Mouse (Mus musculus) retina, adult 2 months (tissue): ENCODE measurements around the gene Pbx2.

Experiments used
- DNase-seq: peaks from one replicate; pipeline ENCODE4 v3.0.0-alpha.2; 2012; ENCODE audit warnings: low read depth, low spot score

The Pbx2 gene

GRCm38 (mm10) chr17:34603375-34604060 is 12.5 kb downstream of the Pbx2 start, which contains the start of gene Rnf5:
TSS of gene Rnf5 (minus strand) at chr17:34603690.
- DNase-seq, result peak; percentile 100

GRCm38 (mm10) chr17:34604061-34604508 is 13.0 kb downstream of the Pbx2 start, which contains the start of gene Agpat1:
TSS of gene Agpat1 (plus strand) at chr17:34604262.
- peak; percentile 100 for DNase-seq

- DNase-seq, result no peak
Measured at GRCm38 (mm10) chr17:34604511-34605237, 13.6 kb downstream of the Pbx2 start.

- peak; percentile 85 for DNase-seq
Measured at GRCm38 (mm10) chr17:34605609-34606008, 14.5 kb downstream of the Pbx2 start.

GRCm38 (mm10) chr17:34606186-34607039 is 15.3 kb downstream of the Pbx2 start:
- no peak for DNase-seq

- DNase-seq, result no peak
Measured at GRCm38 (mm10) chr17:34607997-34608396, 16.9 kb downstream of the Pbx2 start.

GRCm38 (mm10) chr17:34611050-34611449 is 20.0 kb downstream of the Pbx2 start:
- DNase-seq, result no peak

- DNase-seq, result no peak
Measured at GRCm38 (mm10) chr17:34613054-34613645, 22.1 kb downstream of the Pbx2 start.

- DNase-seq, result no peak
Measured at GRCm38 (mm10) chr17:34613830-34614229, 22.8 kb downstream of the Pbx2 start.

GRCm38 (mm10) chr17:34615871-34616270 is 24.8 kb downstream of the Pbx2 start, which contains the start of gene Egfl8:
TSS of gene Egfl8 (minus strand) at chr17:34615971.
- no peak for DNase-seq

- no peak for DNase-seq
Measured at GRCm38 (mm10) chr17:34618999-34619398, 27.9 kb downstream of the Pbx2 start.

GRCm38 (mm10) chr17:34621006-34621405 is 29.9 kb downstream of the Pbx2 start:
- no peak for DNase-seq

- DNase-seq, result no peak
Measured at GRCm38 (mm10) chr17:34623161-34623560, 32.1 kb downstream of the Pbx2 start.

GRCm38 (mm10) chr17:34624981-34625380 is 33.9 kb downstream of the Pbx2 start:
- DNase-seq, result no peak

GRCm38 (mm10) chr17:34626062-34626772 is 35.2 kb downstream of the Pbx2 start:
- no peak for DNase-seq

GRCm38 (mm10) chr17:34626773-34627092 is 35.7 kb downstream of the Pbx2 start:
- DNase-seq, result no peak

- DNase-seq, result peak; percentile 78
Measured at GRCm38 (mm10) chr17:34627093-34627942, 36.3 kb downstream of the Pbx2 start.

GRCm38 (mm10) chr17:34627943-34628643 is 37.0 kb downstream of the Pbx2 start, which contains the start of gene Ppt2:
TSS of gene Ppt2 (minus strand) at chr17:34628510.
- no peak for DNase-seq

GRCm38 (mm10) chr17:34628644-34628967 is 37.5 kb downstream of the Pbx2 start:
- DNase-seq, result no peak
